Mouse (Mus musculus) embryo, embryonic 11 days (tissue): ENCODE results near the gene B3gnt2.
A peak's percentile ranks its signal among the peaks of the same experiment; 100 is the strongest.

Experiments
- DNase-seq: peaks from one replicate; pipeline ENCODE4 v3.0.0-alpha.2; 2015

B3gnt2 gene

GRCm38 (mm10) chr11:22860335-22861227, at the start of gene B3gnt2:
TSS of gene B3gnt2 (minus strand) at chr11:22860961.
- DNase-seq: peak; percentile 28

GRCm38 (mm10) chr11:22906453-22906865, 45.7 kb upstream of the B3gnt2 start:
- no peak for DNase-seq

GRCm38 (mm10) chr11:22902923-22903322, 42.2 kb upstream of the B3gnt2 start:
- no peak for DNase-seq

- DNase-seq: no peak
Measured at GRCm38 (mm10) chr11:22900041-22900440, 39.3 kb upstream of the B3gnt2 start.

- no peak for DNase-seq
Measured at GRCm38 (mm10) chr11:22897642-22898041, 36.9 kb upstream of the B3gnt2 start.

- no peak for DNase-seq
Measured at GRCm38 (mm10) chr11:22897127-22897526, 36.4 kb upstream of the B3gnt2 start.

GRCm38 (mm10) chr11:22893075-22893474, 32.3 kb upstream of the B3gnt2 start:
- no peak for DNase-seq

- no peak for DNase-seq
Measured at GRCm38 (mm10) chr11:22892466-22892865, 31.7 kb upstream of the B3gnt2 start.

- no peak for DNase-seq
Measured at GRCm38 (mm10) chr11:22891876-22892275, 31.1 kb upstream of the B3gnt2 start.

- DNase-seq: no peak
Measured at GRCm38 (mm10) chr11:22891242-22891641, 30.5 kb upstream of the B3gnt2 start.

GRCm38 (mm10) chr11:22889224-22889623, 28.5 kb upstream of the B3gnt2 start:
- DNase-seq: no peak

- DNase-seq: no peak
Measured at GRCm38 (mm10) chr11:22886991-22887390, 26.2 kb upstream of the B3gnt2 start.

- no peak for DNase-seq
Measured at GRCm38 (mm10) chr11:22885350-22885749, 24.6 kb upstream of the B3gnt2 start.

GRCm38 (mm10) chr11:22883676-22884075, 22.9 kb upstream of the B3gnt2 start:
- DNase-seq: no peak

- no peak for DNase-seq
Measured at GRCm38 (mm10) chr11:22882926-22883325, 22.2 kb upstream of the B3gnt2 start.

GRCm38 (mm10) chr11:22880383-22881172, 19.8 kb upstream of the B3gnt2 start:
- no peak for DNase-seq

GRCm38 (mm10) chr11:22879645-22880044, 18.9 kb upstream of the B3gnt2 start:
- DNase-seq: no peak

- DNase-seq: no peak
Measured at GRCm38 (mm10) chr11:22876680-22877330, 16.0 kb upstream of the B3gnt2 start.

- no peak for DNase-seq
Measured at GRCm38 (mm10) chr11:22875279-22875678, 14.5 kb upstream of the B3gnt2 start.

- DNase-seq: no peak
Measured at GRCm38 (mm10) chr11:22874747-22875146, 14.0 kb upstream of the B3gnt2 start.

GRCm38 (mm10) chr11:22873383-22873782, 12.6 kb upstream of the B3gnt2 start:
- no peak for DNase-seq

GRCm38 (mm10) chr11:22872307-22872680, 11.5 kb upstream of the B3gnt2 start:
- DNase-seq: no peak

GRCm38 (mm10) chr11:22871628-22872306, 11.0 kb upstream of the B3gnt2 start:
- DNase-seq: no peak
